Mouse (Mus musculus) lung, embryonic 15.5 days (tissue): ENCODE data around the gene Mfsd4a. TPM values are rescaled to one million over a fixed set of nuclear protein-coding genes. Genes with fewer than 3 reads are reported as not detected.

Experiments
- ATAC-seq: fragments of 200-750 bp; cut with Nextera tagmentation; 2 replicates; pipeline ENCODE4 v1.8.0; 2017; ENCODE audit warnings: moderate number of reproducible peaks, borderline replicate concordance; ENCODE audit not compliant: low FRiP score, low TSS enrichment; ENCODE audit errors: extremely low read depth
- H3K27ac ChIP-seq: fragments of 300-500 bp; sonication (generic); 2 replicates; pipeline ENCODE4 v1.5.1; 2015; ENCODE audit warnings: moderate library complexity, mild to moderate bottlenecking, inconsistent platforms
- H3K27me3 ChIP-seq: fragments of 300-500 bp; sonication (generic); 2 replicates; pipeline ENCODE4 v1.6.1; 2015; ENCODE audit warnings: inconsistent platforms
- H3K36me3 ChIP-seq: fragments of 300-500 bp; sonication (generic); 2 replicates; pipeline ENCODE4 v1.6.1; 2015; ENCODE audit warnings: inconsistent platforms
- H3K4me1 ChIP-seq: fragments of 300-500 bp; sonication (generic); 2 replicates; pipeline ENCODE4 v1.6.1; 2015; ENCODE audit warnings: inconsistent platforms
- H3K4me2 ChIP-seq: fragments of 300-500 bp; sonication (generic); 2 replicates; pipeline ENCODE4 v1.6.1; 2015; ENCODE audit warnings: inconsistent platforms, mild to moderate bottlenecking, moderate library complexity
- H3K4me3 ChIP-seq: fragments of 300-500 bp; sonication (generic); 2 replicates; pipeline ENCODE4 v1.5.1; 2015; ENCODE audit warnings: mild to moderate bottlenecking, inconsistent platforms
- H3K9ac ChIP-seq: fragments of 300-500 bp; sonication (generic); 2 replicates; pipeline ENCODE4 v1.6.1; 2015; ENCODE audit warnings: inconsistent platforms
- H3K9me3 ChIP-seq: fragments of 300-500 bp; sonication (generic); 2 replicates; pipeline ENCODE4 v1.6.1; 2016; ENCODE audit warnings: inconsistent platforms
- WGBS: fragments of 180-500 bp; shearing (Covaris S2); methylation state at CpG from one replicate; pipeline ENCODE4 v1.1.7; 2015; 5-methylcytosine and 5-hydroxymethylcytosine counted together
- polyA plus RNA-seq: library from polyadenylated mRNA; unstranded; fragments of >200 nt; fragmentation: Nextera tagmentation; extraction: Ambion mirVana; gene quantifications from 2 replicates; pipeline ENCODE4 v1.2.1, GENCODE M21; 2015

Gene Mfsd4a
- polyA plus RNA-seq, 1 experiment from 2014 or later = 16.3 TPM

GRCm38 (mm10) chr1:131980471-131980870 lies 87.4 kb downstream of the Mfsd4a start:
- no peak for ATAC-seq
- WGBS = 44% methylated on average over 2 of the region's 2 CpGs
- Histone ChIP-seq H3K27me3 (no peaks in the 10 kb centered on the region), H3K9ac (no peak overlapping the region), H3K9me3 (no peaks in the 10 kb centered on the region), H3K4me3 (no peak overlapping the region), H3K4me2 (no peak overlapping the region), H3K4me1 (no peaks in the 10 kb centered on the region), H3K36me3 (no peaks in the 10 kb centered on the region), H3K27ac (no peak overlapping the region)

- no peaks in the 10 kb centered on the region for H3K36me3 ChIP-seq
- no peak for ATAC-seq
- no peaks in the 10 kb centered on the region for H3K9me3 ChIP-seq
- no peak overlapping the region for H3K4me2 ChIP-seq
- no peak overlapping the region for H3K4me3 ChIP-seq
- peaks cover 8% of the 10 kb centered on the region for H3K4me1 ChIP-seq
- 72% methylated on average over 5 of the region's 5 CpGs for WGBS
- no peaks in the 10 kb centered on the region for H3K27me3 ChIP-seq
- H3K27ac ChIP-seq = no peak overlapping the region
- H3K9ac ChIP-seq = no peak overlapping the region
Measured at GRCm38 (mm10) chr1:131976886-131977285, 91.0 kb downstream of the Mfsd4a start.

- ATAC-seq = no peak
- H3K4me1 ChIP-seq = peaks cover 24% of the 10 kb centered on the region
- H3K9ac ChIP-seq = no peak overlapping the region
- H3K9me3 ChIP-seq = no peaks in the 10 kb centered on the region
- no peaks in the 10 kb centered on the region for H3K27me3 ChIP-seq
- H3K4me3 ChIP-seq = no peak overlapping the region
- no peak overlapping the region for H3K27ac ChIP-seq
- H3K36me3 ChIP-seq = no peaks in the 10 kb centered on the region
- no peak overlapping the region for H3K4me2 ChIP-seq
- WGBS = 52% methylated on average over 6 of the region's 6 CpGs
Measured at GRCm38 (mm10) chr1:131973991-131974390, 93.9 kb downstream of the Mfsd4a start.

Other genes with a start within 250 kb of the Mfsd4a start
- gene Slc41a1, start 240.6 kb downstream of the Mfsd4a start, polyA plus RNA-seq = 12.8 and 13.0 TPM in 2 replicates
- 20.9 and 22.5 TPM in 2 replicates for gene Rab29, start 200.8 kb downstream of the Mfsd4a start, polyA plus RNA-seq
- gene Nucks1, start 157.5 kb downstream of the Mfsd4a start, polyA plus RNA-seq = 80.3 and 86.7 TPM in 2 replicates
- gene Slc45a3, start 105.1 kb downstream of the Mfsd4a start, polyA plus RNA-seq = 2.3 and 2.7 TPM in 2 replicates
- 24.2 and 28.6 TPM in 2 replicates for gene Elk4, start 60.5 kb downstream of the Mfsd4a start, polyA plus RNA-seq
- gene Cdk18, start 71.6 kb upstream of the Mfsd4a start, polyA plus RNA-seq = 6.5 and 7.7 TPM in 2 replicates
- 1.7 and 2.0 TPM in 2 replicates for gene Lemd1, start 123.4 kb upstream of the Mfsd4a start, polyA plus RNA-seq
- gene AC124108.1, start 123.4 kb upstream of the Mfsd4a start, polyA plus RNA-seq = 0.52 and 0.69 TPM in 2 replicates
- gene Gm10188, start 161.7 kb upstream of the Mfsd4a start, polyA plus RNA-seq = not detected in 2 replicates
- 0.52 and 0.56 TPM in 2 replicates for gene Klhdc8a, start 230.6 kb upstream of the Mfsd4a start, polyA plus RNA-seq
- gene Nuak2, start 248.1 kb upstream of the Mfsd4a start, polyA plus RNA-seq = 19.5 and 21.1 TPM in 2 replicates